Mouse (Mus musculus) heart, adult 18-20 months (tissue): ENCODE measurements around the gene A1cf. TPM values are rescaled to one million over a fixed set of nuclear protein-coding genes. Genes with fewer than 3 reads are reported as not detected.

Experiments
- DNase-seq, 2 experiments: peaks; one replicate each; pipeline ENCODE4 v3.0.0; 2021 to 2022; ENCODE audit warnings: mixed read lengths in 1 of 2
- total RNA-seq, 2 experiments: library from RNA; stranded (reverse); gene quantifications; 2 replicates each; pipeline ENCODE4 v1.2.3; 2021

Gene A1cf
- total RNA-seq, 2 experiments from 2014 or later, result not detected

- DNase-seq, result no peak
Observed at GRCm38 (mm10) chr19:31953799-31954198, 85.2 kb downstream of the A1cf start.

- no peak for DNase-seq
Observed at GRCm38 (mm10) chr19:31954267-31954666, 85.7 kb downstream of the A1cf start.

GRCm38 (mm10) chr19:31954696-31955095 lies 86.1 kb downstream of the A1cf start:
- DNase-seq, result no peak

- DNase-seq, result peak in 1 of 2 experiments; percentile 9
Observed at GRCm38 (mm10) chr19:31956359-31956758, 87.8 kb downstream of the A1cf start.

GRCm38 (mm10) chr19:31960434-31960833 lies 91.9 kb downstream of the A1cf start:
- no peak for DNase-seq

GRCm38 (mm10) chr19:31963147-31963546 lies 94.6 kb downstream of the A1cf start:
- DNase-seq, result no peak

GRCm38 (mm10) chr19:31967933-31968532 lies 99.5 kb downstream of the A1cf start:
- DNase-seq, result no peak

GRCm38 (mm10) chr19:31971405-31971804 lies 102.8 kb downstream of the A1cf start:
- no peak for DNase-seq

- peak; percentile 71 to 90 for DNase-seq
Observed at GRCm38 (mm10) chr19:31971998-31972397, 103.4 kb downstream of the A1cf start.

- DNase-seq, result no peak
Observed at GRCm38 (mm10) chr19:31975882-31976281, 107.3 kb downstream of the A1cf start.

- no peak for DNase-seq
Observed at GRCm38 (mm10) chr19:31991057-31991456, 122.5 kb downstream of the A1cf start.

- no peak for DNase-seq
Observed at GRCm38 (mm10) chr19:31996916-31997315, 128.4 kb downstream of the A1cf start.

Other genes with a start within 250 kb of the A1cf start
- 10 to 100 TPM; 11.2 to 11.5 TPM for gene Prkg1, start 103.7 kb upstream of the A1cf start, total RNA-seq
- gene Asah2, start 239.4 kb downstream of the A1cf start, total RNA-seq, result 10 to 100 TPM; 14.8 to 15.2 TPM